Mouse (Mus musculus): Measurements from ENCODE around the gene Pwwp2b. TPM values are rescaled to one million over a fixed set of nuclear protein-coding genes. Genes with fewer than 3 reads are reported as not detected.

Pwwp2b gene
- total RNA-seq, 2 experiments from 2014 or later = 10.2 to 12.2 TPM

DNA sequence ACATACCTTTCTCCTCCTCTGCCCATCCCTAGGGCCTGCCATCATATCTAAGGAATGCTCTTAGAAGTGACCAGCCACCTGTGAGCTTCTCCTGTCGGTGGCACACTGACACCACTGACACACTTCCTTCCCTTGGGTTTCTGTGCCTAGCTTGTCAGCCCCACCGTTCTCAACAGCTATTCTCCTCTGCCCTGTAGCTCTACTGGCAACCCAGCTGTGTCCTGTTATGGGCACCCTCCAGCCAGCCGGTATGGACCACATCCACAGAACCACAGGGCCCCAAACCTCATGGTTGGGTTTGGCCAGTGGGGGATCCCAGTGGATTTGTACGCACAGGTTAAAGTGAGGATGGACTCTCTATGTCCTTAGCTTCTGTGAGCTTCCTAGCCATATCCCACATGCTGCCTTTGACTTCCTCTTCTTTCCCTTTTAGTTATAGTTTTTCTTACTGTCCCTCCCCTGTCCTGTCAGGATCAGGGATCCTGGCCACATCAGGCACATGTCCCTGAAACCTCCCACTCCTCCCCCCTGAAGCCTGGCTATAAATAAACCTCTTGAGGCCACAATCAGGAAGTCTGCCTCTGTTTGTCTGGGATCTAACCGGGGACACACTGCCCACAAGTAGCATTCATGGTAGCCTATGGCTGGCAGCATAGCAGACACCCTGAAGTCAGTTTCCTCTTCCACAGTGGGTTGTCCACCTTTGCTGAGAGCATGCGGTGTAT, 19.7 kb upstream of the Pwwp2b start:
- no peak for DNase-seq (ENCODE audit: extremely low spot score in 1 of 2, low spot score in 2 of 2)
- H3K27ac ChIP-seq = no peak overlapping the region
- TF ChIP-seq CTCF (IDR thresholded peaks at IDR 0.05) = no peak
- H3K4me3 ChIP-seq = no peak overlapping the region
- intact Hi-C loops (cut with DNase I) = no loop called here

DNA sequence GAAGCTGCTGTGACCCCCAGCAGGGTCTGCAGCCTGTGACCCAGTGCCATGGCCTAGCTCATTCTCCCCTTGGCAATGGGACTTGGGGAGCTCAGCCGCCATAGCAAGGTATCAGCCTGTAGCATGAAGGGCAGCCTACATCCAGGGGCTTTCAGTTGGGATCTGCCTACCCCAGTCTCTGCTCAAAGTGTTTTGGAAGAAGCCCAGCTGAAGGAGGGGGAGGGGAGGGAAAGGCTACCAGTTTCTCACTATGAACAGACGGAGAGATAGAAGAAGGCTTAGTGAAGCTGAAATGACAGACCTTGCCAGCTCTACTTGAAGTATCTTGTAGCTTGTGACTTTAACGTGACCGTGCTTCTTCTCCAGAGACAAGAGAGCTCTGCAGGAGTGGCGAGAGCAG, 18.4 kb upstream of the Pwwp2b start:
- intact Hi-C loops (cut with DNase I) = no loop called here
- no peak for DNase-seq (ENCODE audit: extremely low spot score in 1 of 2, low spot score in 2 of 2)
- H3K4me3 ChIP-seq = no peak overlapping the region
- no peak overlapping the region for H3K27ac ChIP-seq
- TF ChIP-seq CTCF (IDR thresholded peaks at IDR 0.05) = no peak

DNA sequence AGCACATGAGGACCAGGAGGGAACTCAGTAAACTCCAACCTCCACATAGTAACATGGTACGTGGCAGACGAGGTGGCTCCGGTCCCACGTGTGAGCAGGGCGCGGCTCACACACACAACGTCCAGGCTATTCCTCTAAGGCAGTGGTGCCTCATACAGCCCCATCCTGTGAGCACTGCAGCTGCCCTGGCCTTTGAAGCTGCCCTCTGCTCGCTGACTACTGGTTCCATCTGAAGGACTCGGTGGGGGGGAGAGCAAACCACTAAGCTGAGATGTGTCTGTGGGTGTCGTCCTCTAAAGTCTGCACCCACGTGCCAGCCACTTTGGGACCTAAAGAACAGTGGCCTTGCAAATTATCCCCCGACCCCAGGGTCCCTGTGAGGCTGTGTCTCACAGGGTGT, 18.0 kb upstream of the Pwwp2b start:
- Histone ChIP-seq H3K27ac (no peak overlapping the region), H3K4me3 (no peak overlapping the region)
- intact Hi-C loops (cut with DNase I) = no loop called here
- DNase-seq (ENCODE audit: extremely low spot score in 1 of 2, low spot score in 2 of 2) = no peak
- TF ChIP-seq CTCF (IDR thresholded peaks at IDR 0.05) = no peak

DNA sequence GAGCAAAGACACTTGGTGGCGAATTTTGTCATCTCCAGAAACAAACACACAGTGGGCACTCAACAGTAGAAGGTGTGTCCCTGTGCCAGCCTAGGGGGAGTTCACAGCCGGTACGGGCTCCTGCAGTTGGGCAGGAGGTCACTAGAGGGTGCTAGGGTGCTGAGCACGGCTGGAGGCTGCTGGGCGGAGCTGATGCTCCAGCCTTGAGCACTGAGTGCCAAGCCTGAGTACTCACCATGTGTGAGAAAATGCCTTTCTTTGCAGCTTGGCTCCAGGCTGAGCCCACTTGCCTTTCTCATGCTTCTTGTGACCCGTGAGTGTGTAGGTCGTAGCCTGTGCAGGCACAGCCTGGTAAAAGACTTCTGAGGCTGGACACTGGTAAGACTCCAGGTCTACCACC, 14.6 kb upstream of the Pwwp2b start:
- H3K27ac ChIP-seq = no peak overlapping the region
- TF ChIP-seq CTCF (IDR thresholded peaks at IDR 0.05) = peak; percentile 98
- peak; percentile 83 to 92 for DNase-seq (ENCODE audit: extremely low spot score in 1 of 2, low spot score in 2 of 2)
- intact Hi-C loops (cut with DNase I) = loop anchor here (1.0 to 2.0 kb wide), 2 partner anchors 66 to 239 kb away; no protein-coding TSS in a partner anchor
- H3K4me3 ChIP-seq = no peak overlapping the region

DNA sequence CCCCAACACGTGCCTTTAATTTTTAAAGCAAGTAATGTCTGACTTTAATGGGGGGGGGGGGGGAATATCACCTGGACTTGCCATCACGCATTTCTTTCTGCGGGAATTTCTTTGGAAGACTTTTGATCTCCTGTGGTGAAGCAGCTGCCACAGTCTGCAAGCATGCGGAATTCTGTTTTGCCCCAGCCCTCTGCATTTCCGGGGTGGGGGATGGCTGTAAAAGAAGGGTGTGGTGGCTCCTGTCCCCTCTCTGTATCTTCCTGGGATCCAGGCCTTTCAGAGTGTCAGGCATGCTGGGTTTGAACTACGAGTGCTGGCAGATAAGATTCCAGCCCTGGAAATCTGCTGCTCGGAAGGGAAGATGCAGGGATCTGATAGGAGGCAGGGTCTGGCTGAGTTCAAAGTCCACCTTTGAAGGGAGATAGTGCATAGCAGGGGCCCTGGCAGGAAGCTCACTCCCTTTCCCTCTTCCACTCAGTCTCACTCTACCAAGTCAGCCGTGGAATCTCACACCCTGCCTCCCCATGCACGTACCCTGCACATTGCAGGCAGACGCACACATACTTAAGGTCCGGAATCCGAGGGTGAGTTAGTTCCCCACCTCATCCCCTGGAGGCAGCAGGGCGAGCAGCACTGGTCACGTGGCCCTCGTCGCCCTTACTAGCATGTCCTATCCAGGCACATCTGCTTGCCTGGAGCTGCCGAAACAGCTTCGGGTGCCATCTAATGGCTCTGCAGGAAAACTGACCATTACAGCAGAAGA, 13.7 kb upstream of the Pwwp2b start:
- Histone ChIP-seq H3K4me3 (no peak overlapping the region), H3K27ac (no peak overlapping the region)
- intact Hi-C loops (cut with DNase I) = no loop called here
- TF ChIP-seq CTCF (IDR thresholded peaks at IDR 0.05) = no peak; the same call in none of the 2 replicates
- peak in 1 of 2 experiments; percentile 37 for DNase-seq (ENCODE audit: extremely low spot score in 1 of 2, low spot score in 2 of 2)

DNA sequence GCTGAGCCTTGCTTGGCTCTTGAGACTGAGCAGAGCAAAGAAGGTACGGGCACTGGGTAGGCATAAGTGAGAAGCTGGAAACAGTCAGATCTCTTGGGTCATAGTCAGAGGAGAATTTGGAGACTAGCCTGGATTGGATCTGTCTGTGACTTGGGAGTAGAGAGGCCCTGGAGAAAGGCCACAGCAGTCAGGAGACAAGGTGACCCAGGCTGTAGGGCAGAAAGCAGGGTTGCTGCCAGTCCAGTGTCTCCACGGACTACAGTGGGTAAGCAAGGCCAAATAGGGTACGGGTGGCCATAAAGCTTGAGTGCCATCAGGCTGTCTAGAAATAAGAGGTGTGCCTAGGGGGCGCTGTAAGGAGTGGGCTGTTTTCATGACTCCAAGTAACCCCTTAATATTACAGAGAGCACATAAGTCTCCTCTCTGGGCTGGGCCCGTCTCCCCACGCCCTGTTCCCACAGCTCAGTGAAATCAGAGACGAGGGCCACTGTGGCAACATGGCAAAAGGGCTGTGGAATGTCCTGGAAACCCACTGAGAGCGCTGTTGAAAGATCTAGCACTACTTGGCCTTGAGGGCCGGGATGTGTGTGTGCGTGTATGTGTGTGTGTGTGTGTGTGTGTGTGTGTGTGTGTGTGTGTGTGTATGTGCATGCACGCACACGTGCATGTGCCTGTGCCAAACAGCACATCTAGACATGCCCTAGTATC, 12.5 kb upstream of the Pwwp2b start:
- intact Hi-C loops (cut with DNase I) = no loop called here
- no peak for DNase-seq (ENCODE audit: extremely low spot score in 1 of 2, low spot score in 2 of 2)
- no peak overlapping the region for H3K4me3 ChIP-seq
- H3K27ac ChIP-seq = no peak overlapping the region
- no peak; the same call in 1 of the 2 replicates for TF ChIP-seq CTCF (IDR thresholded peaks at IDR 0.05)

- DNase-seq (ENCODE audit: extremely low spot score in 1 of 2, low spot score in 2 of 2) = no peak
- no peak for TF ChIP-seq CTCF (IDR thresholded peaks at IDR 0.05)
- intact Hi-C loops (cut with DNase I) = no loop called here
- H3K4me3 ChIP-seq = no peak overlapping the region
- H3K27ac ChIP-seq = no peak overlapping the region
Measured at GRCm38 (mm10) chr7:139239432-139239831, 8.8 kb upstream of the Pwwp2b start.

DNA sequence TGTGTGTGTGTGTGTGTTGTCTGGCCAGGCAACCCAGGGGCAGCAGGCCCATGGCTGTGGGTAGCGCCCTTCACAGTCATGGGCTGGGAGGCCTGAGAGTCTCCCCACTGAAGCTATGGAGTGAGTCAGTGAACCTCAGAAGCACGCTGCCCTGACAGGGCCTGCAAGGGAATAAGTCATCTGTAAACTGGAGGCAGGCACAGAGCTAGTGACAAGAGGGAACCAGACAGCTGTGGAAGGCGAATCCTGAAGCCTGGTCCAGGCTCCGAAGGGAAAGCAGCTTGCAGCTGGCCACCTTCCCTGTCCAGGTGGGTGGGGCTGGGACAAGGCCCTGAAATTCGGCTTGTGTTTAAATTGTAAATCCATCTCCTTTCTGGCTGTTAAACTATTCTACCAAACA, 2.2 kb upstream of the Pwwp2b start:
- no peak overlapping the region for H3K4me3 ChIP-seq
- intact Hi-C loops (cut with DNase I) = loop anchor here (5.0 kb wide), 1 partner anchor 226 kb away; no protein-coding TSS in a partner anchor
- TF ChIP-seq CTCF (IDR thresholded peaks at IDR 0.05) = no peak
- peak overlapping the region; percentile 97 for H3K27ac ChIP-seq
- DNase-seq (ENCODE audit: extremely low spot score in 1 of 2, low spot score in 2 of 2) = peak in 1 of 2 experiments; percentile 28

DNA sequence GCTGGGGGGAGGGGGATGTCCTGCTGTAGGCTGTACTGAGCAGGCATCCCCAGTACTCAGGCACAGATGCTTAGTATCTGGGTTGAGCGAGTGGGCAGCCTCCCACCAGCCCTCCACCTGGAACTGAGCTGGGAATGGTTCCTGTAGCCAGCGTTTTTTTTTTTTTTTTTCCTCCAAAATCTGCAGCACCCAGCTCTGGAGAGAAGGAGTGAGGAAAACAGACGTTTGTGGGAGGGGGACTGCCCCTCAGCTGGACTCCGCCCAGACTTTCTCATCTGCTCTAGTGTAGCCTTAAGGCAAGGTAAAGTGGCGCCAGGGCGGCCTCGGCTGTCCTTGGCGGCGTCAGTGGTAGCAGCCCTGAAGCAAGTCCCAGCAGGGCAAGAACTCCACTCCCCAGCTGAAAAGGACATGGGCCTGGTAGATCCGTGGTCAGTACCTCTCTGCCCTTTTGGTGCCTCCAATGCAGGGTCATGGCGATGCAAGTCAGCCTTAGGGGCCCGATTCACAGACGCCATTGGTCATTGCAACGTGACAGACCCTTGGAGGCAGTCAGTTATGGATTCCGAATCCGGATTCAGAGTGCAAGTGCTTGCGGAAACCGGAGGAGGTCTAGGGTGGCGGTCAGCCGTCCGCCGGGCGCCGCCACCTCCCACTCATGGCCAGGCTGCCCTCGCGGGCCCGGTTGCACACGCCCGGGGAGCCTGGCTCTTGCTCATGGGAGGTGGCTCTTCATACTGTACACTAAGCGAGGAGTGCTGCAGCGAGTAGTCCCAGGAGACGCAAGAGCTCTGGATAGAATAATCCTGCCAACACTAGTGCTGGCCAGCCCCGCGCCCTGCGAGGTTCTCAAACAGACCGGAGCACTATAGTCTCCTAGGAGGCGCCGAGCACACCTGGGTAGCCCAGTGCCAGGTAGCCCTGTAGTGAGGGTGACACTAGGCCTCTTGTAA, 1.1 kb upstream of the Pwwp2b start:
- H3K4me3 ChIP-seq = peak overlapping the region; percentile 88
- peak; percentile 39 to 76 for DNase-seq (ENCODE audit: extremely low spot score in 1 of 2, low spot score in 2 of 2)
- peak overlapping the region; percentile 97 for H3K27ac ChIP-seq
- TF ChIP-seq CTCF (IDR thresholded peaks at IDR 0.05) = no peak
- intact Hi-C loops (cut with DNase I) = loop anchor here (5.0 kb wide), 1 partner anchor 225 kb away; no protein-coding TSS in a partner anchor

- Histone ChIP-seq H3K27ac (peak overlapping the region; percentile 90), H3K4me3 (peak overlapping the region; percentile 88)
- intact Hi-C loops (cut with DNase I) = loop anchor here (2.0 to 5.0 kb wide), 2 partner anchors 24 to 223 kb away; no protein-coding TSS in a partner anchor
- TF ChIP-seq CTCF (IDR thresholded peaks at IDR 0.05) = no peak
- no peak for DNase-seq (ENCODE audit: extremely low spot score in 1 of 2, low spot score in 2 of 2)
Measured at GRCm38 (mm10) chr7:139248615-139249405, 528 bp downstream of the Pwwp2b start.

Data from left cerebral cortex, adult 2 months (tissue).